Mouse (Mus musculus) heart, adult 2 months (tissue): Measurements from ENCODE around the gene Cmtm7.

Source experiments
- CTCF ChIP-seq: fragments of 200-600 bp; IDR thresholded peaks from 2 replicates; pipeline ENCODE4 v1.8.1; 2022; ENCODE audit warnings: antibody characterized with exemption, mild to moderate bottlenecking, moderate library complexity
- POLR2A ChIP-seq: fragments of 200-500 bp; IDR thresholded peaks from 2 replicates; pipeline ENCODE4 v1.6.1; 2011; ENCODE audit warnings: mild to moderate bottlenecking, low read depth, low read length, control low read depth; ENCODE audit not compliant: insufficient read depth

- TF ChIP-seq POLR2A (no peak), CTCF (no peak)
Observed at GRCm38 (mm10) chr9:114808671-114809070, 27.0 kb upstream of the Cmtm7 start.
